Mouse (Mus musculus): ENCODE data around the gene Ndrg2.

The Ndrg2 gene

GRCm38 (mm10) chr14:51913062-51913959 lies 647 bp downstream of the Ndrg2 start:
- in situ Hi-C loops (cut with MboI, MseI): no loop called here

DNA sequence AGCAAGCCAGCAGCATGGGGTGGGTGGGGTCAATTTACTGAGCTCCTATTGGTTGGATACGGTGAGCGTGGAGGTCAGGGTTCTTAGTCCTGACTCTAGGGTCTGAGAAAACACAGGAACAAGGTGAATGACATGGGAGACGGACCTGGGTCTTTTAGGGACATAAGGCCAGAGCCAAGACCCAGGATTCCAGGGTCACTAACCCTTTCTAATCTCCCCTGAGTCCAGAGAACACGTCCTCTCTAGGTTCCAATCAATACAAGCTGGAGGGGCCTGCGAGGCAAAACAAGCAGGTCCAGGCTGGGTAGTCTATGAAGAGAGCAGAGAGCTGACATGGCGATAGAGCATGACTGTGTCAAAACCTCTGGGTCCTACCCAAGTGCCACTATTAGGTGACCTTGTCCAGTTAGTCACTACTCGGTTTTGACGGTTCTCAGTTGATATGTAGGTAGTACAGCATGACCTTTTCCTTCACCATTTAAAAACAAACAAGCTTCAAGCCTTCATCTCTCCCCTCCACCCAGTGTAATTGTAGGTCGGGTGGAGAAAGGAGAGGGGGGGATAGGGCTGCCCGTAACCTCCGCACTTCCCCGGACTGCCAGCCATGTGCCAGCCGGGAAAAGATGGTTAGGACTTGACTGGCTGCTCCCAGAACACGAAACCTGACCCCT lies 1.4 kb downstream of the Ndrg2 start:
- in situ Hi-C loops (cut with MboI, MseI): no loop called here

DNA sequence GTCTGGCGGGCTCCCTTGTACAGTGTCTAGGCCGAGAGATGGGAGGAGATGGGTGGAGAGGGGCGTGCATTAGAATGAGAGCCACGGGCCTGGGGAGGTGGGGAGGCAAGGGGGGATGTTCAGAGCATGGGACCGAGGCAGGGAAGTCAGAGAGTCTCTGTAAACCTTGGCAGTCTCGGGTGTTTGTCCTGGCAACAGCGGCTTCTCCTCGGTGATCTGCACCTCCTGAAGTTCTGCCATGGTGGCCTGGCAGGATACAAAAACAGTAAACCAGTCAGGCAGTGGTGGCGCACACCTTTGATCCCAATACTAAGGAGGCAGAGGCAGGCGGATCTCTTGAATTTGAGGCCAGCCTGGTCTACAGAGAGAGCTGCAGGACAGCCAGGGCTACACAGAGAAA lies 2.7 kb downstream of the Ndrg2 start:
- in situ Hi-C loops (cut with MboI, MseI): no loop called here

DNA sequence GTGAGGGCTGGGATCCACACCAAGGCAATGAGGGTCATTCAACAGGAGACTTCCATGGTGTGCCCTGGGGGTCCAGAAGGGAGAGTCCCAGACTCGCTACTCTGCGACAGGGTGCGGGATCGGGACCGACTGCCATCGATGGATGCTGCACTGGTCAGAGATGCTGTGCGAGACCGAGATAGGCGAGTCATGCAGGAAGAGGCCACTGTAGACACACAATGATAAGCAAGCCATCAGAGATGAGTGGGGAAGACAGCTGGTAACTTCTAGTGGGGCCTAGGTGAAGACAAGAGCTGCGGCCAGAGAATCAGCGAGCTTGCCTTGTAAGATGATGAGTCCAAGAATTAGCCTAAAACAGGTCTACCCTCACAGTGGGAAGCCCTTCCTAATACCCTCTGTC lies 7.9 kb downstream of the Ndrg2 start:
- in situ Hi-C loops (cut with MboI, MseI): loop anchor here (5.0 kb wide), 1 partner anchor 101 kb away; no protein-coding TSS in a partner anchor

- in situ Hi-C loops (cut with MboI, MseI): loop anchor here (5.0 kb wide), 1 partner anchor 103 kb away; no protein-coding TSS in a partner anchor
These were observed 9.3 kb downstream of the Ndrg2 start for GRCm38 (mm10) chr14:51904706-51905105.

- in situ Hi-C loops (cut with MboI, MseI): no loop called here
These were observed 10.2 kb downstream of the Ndrg2 start for GRCm38 (mm10) chr14:51903782-51904181.

GRCm38 (mm10) chr14:51902806-51903710 lies 10.9 kb downstream of the Ndrg2 start:
- in situ Hi-C loops (cut with MboI, MseI): no loop called here

- in situ Hi-C loops (cut with MboI, MseI): no loop called here
These were observed 14.6 kb downstream of the Ndrg2 start for GRCm38 (mm10) chr14:51899351-51899750.

DNA sequence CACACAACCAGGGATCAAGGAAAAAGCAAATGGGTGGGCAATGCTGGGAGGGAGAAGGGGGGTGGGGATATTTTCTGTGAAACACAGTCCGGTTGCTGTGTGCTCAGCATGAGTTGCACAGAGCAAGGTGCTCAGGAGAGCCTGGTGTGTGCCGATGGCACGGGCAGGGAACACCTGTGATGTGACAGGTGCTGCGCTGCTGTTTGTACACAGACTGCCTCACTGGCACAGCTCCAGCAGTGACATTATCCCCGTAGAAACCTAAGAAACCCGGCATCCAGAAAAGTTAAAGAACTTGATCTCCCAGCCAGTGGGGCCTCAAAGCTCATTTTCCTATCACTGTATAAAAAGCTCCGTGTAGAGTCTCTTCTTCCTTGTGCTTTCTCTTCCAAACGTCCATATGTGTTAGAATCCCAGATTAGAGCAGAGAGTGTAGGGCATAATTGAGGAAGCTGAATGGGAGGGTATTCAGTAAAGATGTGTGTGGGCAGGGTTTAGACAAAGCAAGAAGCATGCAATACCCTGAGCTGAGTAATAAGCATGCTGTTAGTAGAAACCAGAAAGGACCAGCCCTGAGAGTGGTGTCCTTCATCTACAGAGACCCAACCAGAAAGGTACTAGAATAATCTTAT lies 17.3 kb downstream of the Ndrg2 start:
- in situ Hi-C loops (cut with MboI, MseI): no loop called here

DNA sequence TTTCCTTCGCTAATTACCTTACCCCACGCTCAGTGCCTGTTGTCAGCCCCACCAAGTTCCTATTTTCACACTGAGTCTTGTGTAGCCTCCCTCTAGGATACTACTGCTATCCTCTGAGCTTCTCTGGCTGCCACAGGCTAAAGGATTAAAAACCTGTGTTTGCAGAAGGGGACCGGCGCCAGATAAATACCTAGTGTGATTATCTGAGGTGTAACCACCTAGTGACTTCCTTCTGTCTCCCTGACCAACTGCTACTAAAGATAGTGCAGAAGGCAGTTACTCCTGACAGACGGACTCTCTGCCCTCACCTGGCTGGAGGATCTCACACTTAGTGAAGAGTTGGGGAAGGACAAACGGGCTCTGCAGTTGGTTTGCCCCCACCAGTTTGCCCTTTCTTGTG lies 17.9 kb downstream of the Ndrg2 start:
- in situ Hi-C loops (cut with MboI, MseI): no loop called here

DNA sequence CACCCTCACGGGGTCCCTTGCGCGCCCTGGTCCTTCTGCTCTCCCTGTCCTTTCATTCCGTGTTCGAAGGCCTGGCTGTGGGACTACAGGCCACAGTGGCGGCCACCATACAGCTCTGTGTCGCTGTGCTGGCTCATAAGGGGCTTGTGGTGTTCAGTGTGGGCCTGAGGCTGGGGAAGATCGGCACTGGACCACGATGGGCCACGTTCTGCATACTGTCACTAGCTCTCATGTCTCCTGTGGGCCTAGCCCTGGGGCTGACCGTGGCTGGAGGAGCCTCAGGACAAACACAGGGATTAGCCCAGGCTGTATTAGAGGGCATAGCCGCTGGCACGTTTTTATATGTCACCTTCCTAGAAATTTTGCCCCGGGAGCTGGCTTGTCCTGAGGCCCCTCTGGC lies 18.9 kb downstream of the Ndrg2 start:
- in situ Hi-C loops (cut with MboI, MseI): no loop called here

GRCm38 (mm10) chr14:51893809-51894208 lies 20.1 kb downstream of the Ndrg2 start:
- in situ Hi-C loops (cut with MboI, MseI): no loop called here

GRCm38 (mm10) chr14:51893094-51893794 lies 20.7 kb downstream of the Ndrg2 start:
- in situ Hi-C loops (cut with MboI, MseI): no loop called here

GRCm38 (mm10) chr14:51892191-51892939 lies 21.6 kb downstream of the Ndrg2 start, which contains the start of gene Slc39a2:
TSS of gene Slc39a2 (plus strand) at chr14:51892889.
- in situ Hi-C loops (cut with MboI, MseI): no loop called here

GRCm38 (mm10) chr14:51889833-51890232 lies 24.1 kb downstream of the Ndrg2 start:
- in situ Hi-C loops (cut with MboI, MseI): no loop called here

DNA sequence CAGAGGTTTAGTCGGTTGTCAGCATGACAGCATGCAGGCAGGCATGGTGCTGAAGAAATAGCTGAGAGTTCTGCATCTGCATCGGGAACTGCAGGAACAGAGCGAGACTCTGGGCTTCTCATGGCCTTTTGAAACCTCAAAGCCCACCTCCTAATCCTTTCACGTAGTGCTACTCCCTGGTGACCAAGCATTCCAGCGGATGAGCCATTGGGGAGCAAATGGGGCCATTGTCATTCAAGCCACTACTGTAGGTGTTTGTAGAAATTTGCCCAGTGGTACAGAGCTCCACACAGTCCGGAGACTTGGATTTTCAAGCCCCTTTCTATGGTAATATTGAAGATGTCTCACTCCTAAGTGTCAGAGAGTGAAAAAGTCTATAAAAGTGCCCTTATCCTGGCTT lies 27.9 kb downstream of the Ndrg2 start:
- in situ Hi-C loops (cut with MboI, MseI): no loop called here

GRCm38 (mm10) chr14:51884598-51885331 lies 29.2 kb downstream of the Ndrg2 start, which contains the start of gene Mettl17:
TSS of gene Mettl17 (plus strand) at chr14:51884842.
- in situ Hi-C loops (cut with MboI, MseI): no loop called here

- in situ Hi-C loops (cut with MboI, MseI): no loop called here
These were observed 29.9 kb downstream of the Ndrg2 start for GRCm38 (mm10) chr14:51884031-51884544.

DNA sequence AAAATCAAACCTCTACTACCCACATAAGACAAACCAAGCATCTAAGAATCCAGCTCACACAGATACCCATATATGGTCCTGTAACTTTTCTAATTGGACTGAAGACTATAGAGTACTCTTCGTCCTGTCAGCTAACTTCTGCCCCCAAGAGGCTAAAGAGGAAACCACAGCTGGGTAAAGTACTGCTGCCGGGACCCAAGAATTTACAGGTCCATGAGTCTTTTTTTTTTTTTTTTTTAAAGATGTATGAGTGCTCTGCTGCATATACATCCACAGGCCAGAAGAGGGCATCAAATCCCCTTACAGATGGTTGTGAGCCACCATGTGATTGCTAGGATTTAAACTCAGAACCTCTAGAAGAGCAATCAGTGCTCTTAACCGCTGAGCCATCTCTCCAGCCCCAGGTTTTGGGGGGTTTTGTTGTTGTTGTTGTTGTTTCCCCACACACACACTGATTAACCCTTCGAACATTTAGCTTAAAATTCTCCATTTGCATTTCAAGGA lies 30.4 kb downstream of the Ndrg2 start:
- in situ Hi-C loops (cut with MboI, MseI): no loop called here

All from T-helper 1 cell (primary cell).